Mouse (Mus musculus) right cerebral cortex, postnatal 10 days (tissue): Measurements from ENCODE around the gene Olfr69.
A peak's percentile ranks its signal among the peaks of the same experiment; 100 is the strongest.
"Not testable (repeated sequence)": the region's sequence is repeated elsewhere in the genome, so short reads cannot be mapped to it uniquely, and the experiment has no call there.

Experiments used
- DNase-seq, 2 experiments: peaks; one replicate each; pipeline ENCODE4 v3.0.0; 2021; ENCODE audit warnings: low spot score in 2 of 2

Olfr69 gene

GRCm38 (mm10) chr7:103771494-103771893, at the start of gene Olfr69:
TSS of gene Olfr69 (minus strand) at chr7:103771594.
- DNase-seq, result no peak

GRCm38 (mm10) chr7:103815085-103815484, 43.7 kb upstream of the Olfr69 start:
- DNase-seq, result not testable (repeated sequence)

GRCm38 (mm10) chr7:103813766-103814165, 42.4 kb upstream of the Olfr69 start, which contains the start of gene Hbb-bt:
TSS of gene Hbb-bt (minus strand) at chr7:103813996.
- DNase-seq, result no peak

GRCm38 (mm10) chr7:103813152-103813551, 41.8 kb upstream of the Olfr69 start:
- not testable (repeated sequence) for DNase-seq

GRCm38 (mm10) chr7:103812174-103812573, 40.8 kb upstream of the Olfr69 start:
- DNase-seq, result no peak

GRCm38 (mm10) chr7:103811223-103811845, 39.9 kb upstream of the Olfr69 start:
- DNase-seq, result no peak

- no peak for DNase-seq
These were observed 39.4 kb upstream of the Olfr69 start for GRCm38 (mm10) chr7:103810746-103811145.

GRCm38 (mm10) chr7:103810296-103810695, 38.9 kb upstream of the Olfr69 start:
- no peak for DNase-seq

GRCm38 (mm10) chr7:103809801-103810155, 38.4 kb upstream of the Olfr69 start:
- DNase-seq, result no peak

GRCm38 (mm10) chr7:103808971-103809800, 37.8 kb upstream of the Olfr69 start:
- no peak for DNase-seq

GRCm38 (mm10) chr7:103808120-103808519, 36.7 kb upstream of the Olfr69 start:
- not testable (repeated sequence) for DNase-seq

GRCm38 (mm10) chr7:103806856-103807255, 35.5 kb upstream of the Olfr69 start:
- DNase-seq, result peak; percentile 19 to 25

- DNase-seq, result no peak
These were observed 21.4 kb upstream of the Olfr69 start for GRCm38 (mm10) chr7:103792669-103793388.

- no peak for DNase-seq
These were observed 20.3 kb upstream of the Olfr69 start, which contains the start of gene Olfr67 for GRCm38 (mm10) chr7:103791721-103792120. TSS of gene Olfr67 (minus strand) at chr7:103791821.

- DNase-seq, result no peak
These were observed 8.2 kb upstream of the Olfr69 start, which contains the start of gene Olfr68 for GRCm38 (mm10) chr7:103779598-103779997. TSS of gene Olfr68 (minus strand) at chr7:103779698.

GRCm38 (mm10) chr7:103777652-103778051, 6.3 kb upstream of the Olfr69 start:
- not testable (repeated sequence) for DNase-seq

GRCm38 (mm10) chr7:103767687-103768086, 3.7 kb downstream of the Olfr69 start:
- DNase-seq, result not testable (repeated sequence)

GRCm38 (mm10) chr7:103762212-103762611, 9.2 kb downstream of the Olfr69 start:
- not testable (repeated sequence) for DNase-seq

GRCm38 (mm10) chr7:103757233-103757632, 14.2 kb downstream of the Olfr69 start, which contains the start of gene Olfr630:
TSS of gene Olfr630 (minus strand) at chr7:103757333.
- no peak for DNase-seq

- DNase-seq, result no peak
These were observed 26.6 kb downstream of the Olfr69 start, which contains the start of gene Olfr629 for GRCm38 (mm10) chr7:103744843-103745242. TSS of gene Olfr629 (minus strand) at chr7:103744943.

- DNase-seq, result no peak
These were observed 41.3 kb downstream of the Olfr69 start, which contains the start of gene Olfr628 for GRCm38 (mm10) chr7:103730074-103730473. TSS of gene Olfr628 (plus strand) at chr7:103730374.

- DNase-seq, result peak in 1 of 2 experiments; percentile 17
These were observed 55.0 kb downstream of the Olfr69 start for GRCm38 (mm10) chr7:103716398-103716797.
